Mouse (Mus musculus): ENCODE results near the gene Grin2b. TPM values are rescaled to one million over a fixed set of nuclear protein-coding genes. Genes with fewer than 3 reads are reported as not detected.
"Not testable (repeated sequence)": the region's sequence is repeated elsewhere in the genome, so short reads cannot be mapped to it uniquely, and the experiment has no call there.

The Grin2b gene
- polyA plus RNA-seq, 1 experiment = 4.0 TPM

GRCm38 (mm10) chr6:135827317-135827716 lies 346.0 kb downstream of the Grin2b start:
- WGBS = 85% methylated on average over 3 of the region's 3 CpGs
- no peak for DNase-seq

GRCm38 (mm10) chr6:135826776-135827175 lies 346.5 kb downstream of the Grin2b start:
- DNase-seq; H3K4me1 ChIP-seq (ENCODE audit: control insufficient read depth, insufficient read depth, low read length); H3K27ac ChIP-seq (ENCODE audit: insufficient read depth, low read length); H3K4me3 ChIP-seq (replicated peaks; ENCODE audit: insufficient read depth, low read depth, low read length); H3K27me3 ChIP-seq (ENCODE audit: control insufficient read depth, insufficient read depth, low read length): not testable (repeated sequence)
- 99% methylated on average over 7 of the region's 7 CpGs for WGBS

More at GRCm38 (mm10) chr6:135827317-135827716, 346.0 kb downstream of the Grin2b start:
- Histone ChIP-seq H3K4me3 (replicated peaks; ENCODE audit: insufficient read depth, low read depth, low read length) (no peak overlapping the region), H3K27me3 (ENCODE audit: control insufficient read depth, insufficient read depth, low read length) (no peaks in the 10 kb centered on the region), H3K4me1 (ENCODE audit: control insufficient read depth, insufficient read depth, low read length) (no peaks in the 10 kb centered on the region), H3K27ac (ENCODE audit: insufficient read depth, low read length) (no peak overlapping the region)
- no peak for TF ChIP-seq POLR2A (IDR thresholded peaks at IDR 0.05; ENCODE audit: borderline replicate concordance, insufficient read depth, low read length)

- DNase-seq = peak in 1 of 2 experiments; percentile 15
- Histone ChIP-seq H3K4me1 (ENCODE audit: control insufficient read depth, insufficient read depth, low read length) (no peaks in the 10 kb centered on the region), H3K27ac (ENCODE audit: insufficient read depth, low read length) (no peak overlapping the region), H3K27me3 (ENCODE audit: control insufficient read depth, insufficient read depth, low read length) (no peaks in the 10 kb centered on the region), H3K4me3 (replicated peaks; ENCODE audit: insufficient read depth, low read depth, low read length) (no peak overlapping the region)
- 50% methylated on average over 2 of the region's 2 CpGs for WGBS
- no peak for TF ChIP-seq POLR2A (IDR thresholded peaks at IDR 0.05; ENCODE audit: borderline replicate concordance, insufficient read depth, low read length)
- no peak for TF ChIP-seq CTCF (IDR thresholded peaks at IDR 0.05; ENCODE audit: borderline replicate concordance, insufficient read depth, low read depth, low read length)
Measured at GRCm38 (mm10) chr6:135817391-135817790, 355.9 kb downstream of the Grin2b start.

- Histone ChIP-seq H3K4me3 (replicated peaks; ENCODE audit: insufficient read depth, low read depth, low read length) (no peak overlapping the region), H3K27me3 (ENCODE audit: control insufficient read depth, insufficient read depth, low read length) (no peaks in the 10 kb centered on the region; the same call in 1 of the 2 replicates), H3K27ac (ENCODE audit: insufficient read depth, low read length) (no peak overlapping the region), H3K4me1 (ENCODE audit: control insufficient read depth, insufficient read depth, low read length) (no peaks in the 10 kb centered on the region)
- TF ChIP-seq CTCF (IDR thresholded peaks at IDR 0.05; ENCODE audit: borderline replicate concordance, insufficient read depth, low read depth, low read length) = no peak
- TF ChIP-seq POLR2A (IDR thresholded peaks at IDR 0.05; ENCODE audit: borderline replicate concordance, insufficient read depth, low read length) = no peak
- DNase-seq = no peak
- WGBS = 65% methylated on average over 7 of the region's 7 CpGs
Measured at GRCm38 (mm10) chr6:135813755-135814154, 359.6 kb downstream of the Grin2b start.

- no peaks in the 10 kb centered on the region for H3K27me3 ChIP-seq (ENCODE audit: control insufficient read depth, insufficient read depth, low read length)
- 38% methylated on average over 9 of the region's 9 CpGs for WGBS
- no peak overlapping the region for H3K4me3 ChIP-seq (replicated peaks; ENCODE audit: insufficient read depth, low read depth, low read length)
- peak in 1 of 2 experiments; percentile 7 for DNase-seq
- H3K27ac ChIP-seq (ENCODE audit: insufficient read depth, low read length) = no peak overlapping the region
- TF ChIP-seq POLR2A (IDR thresholded peaks at IDR 0.05; ENCODE audit: borderline replicate concordance, insufficient read depth, low read length) (no peak), CTCF (IDR thresholded peaks at IDR 0.05; ENCODE audit: borderline replicate concordance, insufficient read depth, low read depth, low read length) (no peak)
- H3K4me1 ChIP-seq (ENCODE audit: control insufficient read depth, insufficient read depth, low read length) = no peaks in the 10 kb centered on the region
Measured at GRCm38 (mm10) chr6:135805436-135805835, 367.9 kb downstream of the Grin2b start.

- WGBS = 78% methylated on average over 8 of the region's 8 CpGs
- H3K27me3 ChIP-seq (ENCODE audit: control insufficient read depth, insufficient read depth, low read length) = no peaks in the 10 kb centered on the region
- TF ChIP-seq POLR2A (IDR thresholded peaks at IDR 0.05; ENCODE audit: borderline replicate concordance, insufficient read depth, low read length) (no peak), CTCF (IDR thresholded peaks at IDR 0.05; ENCODE audit: borderline replicate concordance, insufficient read depth, low read depth, low read length) (no peak)
- no peak for DNase-seq
- H3K27ac ChIP-seq (ENCODE audit: insufficient read depth, low read length) = no peak overlapping the region
- H3K4me1 ChIP-seq (ENCODE audit: control insufficient read depth, insufficient read depth, low read length) = no peaks in the 10 kb centered on the region
- H3K4me3 ChIP-seq (replicated peaks; ENCODE audit: insufficient read depth, low read depth, low read length) = no peak overlapping the region
Measured at GRCm38 (mm10) chr6:135799949-135800348, 373.4 kb downstream of the Grin2b start.

GRCm38 (mm10) chr6:135798202-135798992 lies 374.9 kb downstream of the Grin2b start:
- H3K27me3 ChIP-seq (ENCODE audit: control insufficient read depth, insufficient read depth, low read length) = no peaks in the 10 kb centered on the region
- DNase-seq = no peak
- 80% methylated on average over 13 of the region's 13 CpGs for WGBS
- TF ChIP-seq CTCF (IDR thresholded peaks at IDR 0.05; ENCODE audit: borderline replicate concordance, insufficient read depth, low read depth, low read length) (no peak), POLR2A (IDR thresholded peaks at IDR 0.05; ENCODE audit: borderline replicate concordance, insufficient read depth, low read length) (no peak)
- H3K4me3 ChIP-seq (replicated peaks; ENCODE audit: insufficient read depth, low read depth, low read length) = no peak overlapping the region
- no peaks in the 10 kb centered on the region for H3K4me1 ChIP-seq (ENCODE audit: control insufficient read depth, insufficient read depth, low read length)
- H3K27ac ChIP-seq (ENCODE audit: insufficient read depth, low read length) = no peak overlapping the region

GRCm38 (mm10) chr6:135797371-135798033 lies 375.8 kb downstream of the Grin2b start:
- TF ChIP-seq POLR2A (IDR thresholded peaks at IDR 0.05; ENCODE audit: borderline replicate concordance, insufficient read depth, low read length) (no peak), CTCF (IDR thresholded peaks at IDR 0.05; ENCODE audit: borderline replicate concordance, insufficient read depth, low read depth, low read length) (no peak)
- Histone ChIP-seq H3K4me1 (ENCODE audit: control insufficient read depth, insufficient read depth, low read length) (no peaks in the 10 kb centered on the region), H3K27ac (ENCODE audit: insufficient read depth, low read length) (no peak overlapping the region), H3K27me3 (ENCODE audit: control insufficient read depth, insufficient read depth, low read length) (no peaks in the 10 kb centered on the region), H3K4me3 (replicated peaks; ENCODE audit: insufficient read depth, low read depth, low read length) (no peak overlapping the region)
- DNase-seq = no peak
- 76% methylated on average over 10 of the region's 10 CpGs for WGBS

All from cerebellum, adult 2 months (tissue).